Mouse (Mus musculus) lung, embryonic 14.5 days (tissue): ENCODE measurements around the gene Cpped1. TPM values are rescaled to one million over a fixed set of nuclear protein-coding genes. Genes with fewer than 3 reads are reported as not detected.

Experiments used
- ATAC-seq: fragments of 200-750 bp; cut with Nextera tagmentation; 2 replicates; pipeline ENCODE4 v1.8.0; 2017; ENCODE audit warnings: mild to moderate bottlenecking, moderate TSS enrichment, moderate library complexity; ENCODE audit not compliant: insufficient read depth
- DNase-seq: peaks from one replicate; pipeline ENCODE4 v3.0.0-alpha.2; 2015
- H3K27ac ChIP-seq: fragments of 300-500 bp; sonication (generic); 2 replicates; pipeline ENCODE4 v1.5.1; 2014; ENCODE audit warnings: low read depth, mild to moderate bottlenecking, moderate library complexity
- H3K27me3 ChIP-seq: fragments of 300-500 bp; sonication (generic); 2 replicates; pipeline ENCODE4 v1.6.1; 2014; ENCODE audit warnings: low read length, control low read depth; ENCODE audit not compliant: insufficient read depth
- H3K36me3 ChIP-seq: fragments of 300-500 bp; sonication (generic); 2 replicates; pipeline ENCODE4 v1.6.1; 2014; ENCODE audit warnings: control low read depth; ENCODE audit not compliant: insufficient read depth
- H3K4me1 ChIP-seq: fragments of 300-500 bp; sonication (generic); 2 replicates; pipeline ENCODE4 v1.6.1; 2014; ENCODE audit warnings: antibody characterized with exemption, control low read depth; ENCODE audit not compliant: insufficient read depth
- H3K4me2 ChIP-seq: fragments of 300-500 bp; sonication (generic); 2 replicates; pipeline ENCODE4 v1.6.1; 2014; ENCODE audit warnings: mild to moderate bottlenecking
- H3K4me3 ChIP-seq: fragments of 300-500 bp; sonication (generic); 2 replicates; pipeline ENCODE4 v1.5.1; 2014; ENCODE audit warnings: low read depth, low read length
- H3K9ac ChIP-seq: fragments of 300-500 bp; sonication (generic); 2 replicates; pipeline ENCODE4 v1.6.1; 2014
- H3K9me3 ChIP-seq: fragments of 300-500 bp; sonication (generic); 2 replicates; pipeline ENCODE4 v1.6.1; 2016; ENCODE audit warnings: low read depth, low read length, control low read depth
- CTCF ChIP-seq: IDR thresholded peaks from 2 replicates; pipeline ENCODE4 v1.5.1; 2016; ENCODE audit warnings: antibody characterized with exemption, low read depth
- WGBS: fragments of 180-500 bp; shearing (Covaris S2); extraction: QIAGEN DNeasy Blood & Tissue Kit; methylation state at CpG from one replicate; pipeline ENCODE4 v1.1.7; 2014; 5-methylcytosine and 5-hydroxymethylcytosine counted together
- polyA plus RNA-seq: library from polyadenylated mRNA; unstranded; fragments of >200 nt; fragmentation: Nextera tagmentation; extraction: Ambion mirVana; gene quantifications from 2 replicates; pipeline ENCODE4 v1.2.1, GENCODE M21; 2014

The Cpped1 gene
- polyA plus RNA-seq, 1 experiment from 2014 or later = 24.3 TPM

- no peak for ATAC-seq
- no peak overlapping the region for H3K27ac ChIP-seq
- 76% methylated on average over 10 of the region's 10 CpGs for WGBS
These were observed 94.2 kb downstream of the Cpped1 start for GRCm38 (mm10) chr16:11814935-11815650.

GRCm38 (mm10) chr16:11812119-11812518 lies 97.1 kb downstream of the Cpped1 start:
- H3K27ac ChIP-seq = no peak overlapping the region
- no peaks in the 10 kb centered on the region for H3K9me3 ChIP-seq
- H3K4me1 ChIP-seq = no peaks in the 10 kb centered on the region
- no peaks in the 10 kb centered on the region for H3K36me3 ChIP-seq
- WGBS = 72% methylated on average over 8 of the region's 8 CpGs
- no peak for TF ChIP-seq CTCF
- H3K4me3 ChIP-seq = no peak overlapping the region
- no peak overlapping the region for H3K9ac ChIP-seq
- H3K4me2 ChIP-seq = no peak overlapping the region
- ATAC-seq (no peak), DNase-seq (no peak)
- H3K27me3 ChIP-seq = no peaks in the 10 kb centered on the region

More at GRCm38 (mm10) chr16:11814935-11815650, 94.2 kb downstream of the Cpped1 start:
- Histone ChIP-seq H3K9me3 (no peaks in the 10 kb centered on the region), H3K9ac (no peak overlapping the region), H3K27me3 (no peaks in the 10 kb centered on the region), H3K4me3 (no peak overlapping the region), H3K4me1 (no peaks in the 10 kb centered on the region), H3K4me2 (no peak overlapping the region), H3K36me3 (no peaks in the 10 kb centered on the region)
- no peak for DNase-seq
- TF ChIP-seq CTCF = no peak

- Histone ChIP-seq H3K4me1 (no peaks in the 10 kb centered on the region), H3K36me3 (no peaks in the 10 kb centered on the region), H3K9me3 (no peaks in the 10 kb centered on the region), H3K9ac (no peak overlapping the region), H3K4me3 (no peak overlapping the region), H3K27me3 (no peaks in the 10 kb centered on the region), H3K4me2 (no peak overlapping the region), H3K27ac (no peak overlapping the region)
- DNase-seq (no peak), ATAC-seq (no peak)
- no peak for TF ChIP-seq CTCF
- WGBS = 41% methylated on average over 8 of the region's 8 CpGs
These were observed 99.6 kb downstream of the Cpped1 start for GRCm38 (mm10) chr16:11809615-11810014.

- Histone ChIP-seq H3K4me1 (no peaks in the 10 kb centered on the region), H3K4me3 (no peak overlapping the region), H3K9ac (no peak overlapping the region), H3K36me3 (no peaks in the 10 kb centered on the region), H3K27me3 (no peaks in the 10 kb centered on the region), H3K4me2 (no peak overlapping the region), H3K27ac (no peak overlapping the region), H3K9me3 (no peaks in the 10 kb centered on the region)
- ATAC-seq (no peak), DNase-seq (no peak)
- WGBS = 90% methylated on average over 7 of the region's 7 CpGs
- TF ChIP-seq CTCF = no peak
These were observed 107.2 kb downstream of the Cpped1 start for GRCm38 (mm10) chr16:11801960-11802539.

GRCm38 (mm10) chr16:11795758-11796460 lies 113.3 kb downstream of the Cpped1 start:
- no peaks in the 10 kb centered on the region for H3K36me3 ChIP-seq
- DNase-seq = no peak
- TF ChIP-seq CTCF = no peak
- no peak overlapping the region for H3K4me3 ChIP-seq
- no peak overlapping the region for H3K27ac ChIP-seq
- no peak overlapping the region for H3K9ac ChIP-seq
- no peak for ATAC-seq
- no peaks in the 10 kb centered on the region for H3K4me1 ChIP-seq
- H3K9me3 ChIP-seq = no peaks in the 10 kb centered on the region
- H3K4me2 ChIP-seq = no peak overlapping the region
- no peaks in the 10 kb centered on the region for H3K27me3 ChIP-seq
- WGBS = 59% methylated on average over 7 of the region's 7 CpGs

- 80% methylated on average over 4 of the region's 4 CpGs for WGBS
- H3K27me3 ChIP-seq = no peaks in the 10 kb centered on the region
- no peaks in the 10 kb centered on the region for H3K9me3 ChIP-seq
- H3K27ac ChIP-seq = no peak overlapping the region
- DNase-seq (no peak), ATAC-seq (no peak)
- no peak overlapping the region for H3K4me2 ChIP-seq
- H3K9ac ChIP-seq = no peak overlapping the region
- H3K4me3 ChIP-seq = no peak overlapping the region
- no peak for TF ChIP-seq CTCF
- H3K36me3 ChIP-seq = no peaks in the 10 kb centered on the region
- no peaks in the 10 kb centered on the region for H3K4me1 ChIP-seq
These were observed 114.6 kb downstream of the Cpped1 start for GRCm38 (mm10) chr16:11794628-11795027.

- Histone ChIP-seq H3K36me3 (no peaks in the 10 kb centered on the region), H3K4me2 (no peak overlapping the region), H3K9me3 (no peaks in the 10 kb centered on the region), H3K27me3 (no peaks in the 10 kb centered on the region), H3K27ac (no peak overlapping the region), H3K4me1 (no peaks in the 10 kb centered on the region), H3K9ac (no peak overlapping the region), H3K4me3 (no peak overlapping the region)
- ATAC-seq (no peak), DNase-seq (no peak)
- WGBS = 29% methylated on average over 2 of the region's 2 CpGs
- TF ChIP-seq CTCF = no peak
These were observed 115.9 kb downstream of the Cpped1 start for GRCm38 (mm10) chr16:11793391-11793790.
